Mouse (Mus musculus) embryonic facial prominence, embryonic 12.5 days (tissue): ENCODE data around the gene 9530003J23Rik. TPM values are rescaled to one million over a fixed set of nuclear protein-coding genes. Genes with fewer than 3 reads are reported as not detected.
"Not testable (repeated sequence)": the region's sequence is repeated elsewhere in the genome, so short reads cannot be mapped to it uniquely, and the experiment has no call there.

Source experiments
- ATAC-seq: fragments of 200-750 bp; cut with Nextera tagmentation; 2 replicates; pipeline ENCODE4 v1.8.0; 2017; ENCODE audit not compliant: insufficient number of reproducible peaks, insufficient read depth, low FRiP score, low TSS enrichment
- H3K27ac ChIP-seq: fragments of 300-500 bp; sonication (generic); 2 replicates; pipeline ENCODE4 v1.5.1; 2016; ENCODE audit warnings: mild to moderate bottlenecking
- H3K27me3 ChIP-seq: fragments of 300-500 bp; sonication (generic); 2 replicates; pipeline ENCODE4 v1.6.1; 2016; ENCODE audit warnings: mild to moderate bottlenecking, moderate library complexity
- H3K36me3 ChIP-seq: fragments of 300-500 bp; sonication (generic); 2 replicates; pipeline ENCODE4 v1.6.1; 2016; ENCODE audit warnings: mild to moderate bottlenecking
- H3K4me1 ChIP-seq: fragments of 300-500 bp; sonication (generic); 2 replicates; pipeline ENCODE4 v1.6.1; 2016
- H3K4me2 ChIP-seq: fragments of 300-500 bp; sonication (generic); replicated peaks from 2 replicates; pipeline ENCODE4 v1.6.1; 2016; ENCODE audit warnings: mild to moderate bottlenecking, moderate library complexity
- H3K4me3 ChIP-seq: fragments of 300-500 bp; sonication (generic); 2 replicates; pipeline ENCODE4 v1.5.1; 2016; ENCODE audit warnings: mild to moderate bottlenecking
- H3K9ac ChIP-seq: fragments of 300-500 bp; sonication (generic); 2 replicates; pipeline ENCODE4 v1.6.1; 2016; ENCODE audit warnings: mild to moderate bottlenecking, moderate library complexity
- H3K9me3 ChIP-seq: fragments of 300-500 bp; sonication (generic); 2 replicates; pipeline ENCODE4 v1.6.1; 2016; ENCODE audit warnings: mild to moderate bottlenecking, moderate library complexity
- WGBS: fragments of 180-500 bp; shearing (Covaris S2); methylation state at CpG from one replicate; pipeline ENCODE4 v1.1.7; 2016; 5-methylcytosine and 5-hydroxymethylcytosine counted together
- polyA plus RNA-seq: library from polyadenylated mRNA; unstranded; fragments of >200 nt; fragmentation: Nextera tagmentation; extraction: Ambion mirVana; gene quantifications from 2 replicates; pipeline ENCODE4 v1.2.1, GENCODE M21; 2016

9530003J23Rik gene
- polyA plus RNA-seq: not detected in 2 replicates

GRCm38 (mm10) chr10:117238603-117239002 lies at the start of gene 9530003J23Rik:
9530003J23Rik (minus strand) TSS chr10:117238703.
- no peaks in the 10 kb centered on the region for H3K36me3 ChIP-seq
- H3K4me2 ChIP-seq: no peak within 1 kb of the TSS
- H3K4me1 ChIP-seq: no peaks in the 10 kb centered on the region
- no peak within 1 kb of the TSS for H3K27ac ChIP-seq
- WGBS: 88% methylated on average over 12 of the region's 12 CpGs
- no peaks in the 10 kb centered on the region for H3K9me3 ChIP-seq
- ATAC-seq: no peak
- H3K9ac ChIP-seq: no peak within 1 kb of the TSS
- no peak within 1 kb of the TSS for H3K4me3 ChIP-seq
- no peaks in the 10 kb centered on the region for H3K27me3 ChIP-seq

- no peak overlapping the region for H3K27ac ChIP-seq
- no peaks in the 10 kb centered on the region; the same call in 1 of the 2 replicates for H3K27me3 ChIP-seq
- no peak for ATAC-seq
- no peak overlapping the region for H3K4me3 ChIP-seq
- H3K9me3 ChIP-seq: no peaks in the 10 kb centered on the region
- no peak overlapping the region for H3K4me2 ChIP-seq
- WGBS: 87% methylated on average over 3 of the region's 3 CpGs
- no peaks in the 10 kb centered on the region for H3K36me3 ChIP-seq
- no peaks in the 10 kb centered on the region for H3K4me1 ChIP-seq
- H3K9ac ChIP-seq: no peak overlapping the region
Observed at GRCm38 (mm10) chr10:117287226-117287850, 48.8 kb upstream of the 9530003J23Rik start.

GRCm38 (mm10) chr10:117286366-117286970 lies 48.0 kb upstream of the 9530003J23Rik start:
- Histone ChIP-seq H3K4me1 (no peaks in the 10 kb centered on the region), H3K27me3 (no peaks in the 10 kb centered on the region; the same call in 1 of the 2 replicates), H3K9ac (no peak overlapping the region), H3K4me3 (no peak overlapping the region), H3K4me2 (no peak overlapping the region), H3K36me3 (no peaks in the 10 kb centered on the region), H3K27ac (no peak overlapping the region), H3K9me3 (no peaks in the 10 kb centered on the region)
- WGBS: 89% methylated on average over 6 of the region's 6 CpGs
- ATAC-seq: no peak

DNA sequence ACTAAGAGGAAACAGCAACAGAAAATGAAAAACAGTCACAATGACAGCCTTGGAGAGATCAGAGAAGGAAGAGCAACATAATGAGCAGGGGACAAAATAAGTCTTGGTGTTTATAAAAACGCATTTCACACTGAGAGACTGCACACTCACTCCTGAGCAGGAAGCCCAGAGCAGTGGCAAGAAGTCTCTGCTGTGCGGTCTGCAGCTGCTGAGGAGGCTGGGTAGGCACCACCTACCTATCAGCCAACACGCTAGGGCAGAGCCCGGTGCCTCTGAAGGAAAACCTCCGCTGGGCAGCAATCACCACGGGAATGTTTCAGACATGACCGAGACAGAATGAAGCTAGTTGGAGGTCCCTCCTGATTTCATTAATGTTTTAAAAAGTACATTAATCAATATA lies 47.1 kb upstream of the 9530003J23Rik start:
- not testable (repeated sequence) for H3K27ac ChIP-seq, H3K27me3 ChIP-seq, H3K36me3 ChIP-seq, H3K9ac ChIP-seq, H3K4me1 ChIP-seq, H3K4me2 ChIP-seq, H3K9me3 ChIP-seq, ATAC-seq, H3K4me3 ChIP-seq
- 79% methylated on average over 4 of the region's 7 CpGs for WGBS

DNA sequence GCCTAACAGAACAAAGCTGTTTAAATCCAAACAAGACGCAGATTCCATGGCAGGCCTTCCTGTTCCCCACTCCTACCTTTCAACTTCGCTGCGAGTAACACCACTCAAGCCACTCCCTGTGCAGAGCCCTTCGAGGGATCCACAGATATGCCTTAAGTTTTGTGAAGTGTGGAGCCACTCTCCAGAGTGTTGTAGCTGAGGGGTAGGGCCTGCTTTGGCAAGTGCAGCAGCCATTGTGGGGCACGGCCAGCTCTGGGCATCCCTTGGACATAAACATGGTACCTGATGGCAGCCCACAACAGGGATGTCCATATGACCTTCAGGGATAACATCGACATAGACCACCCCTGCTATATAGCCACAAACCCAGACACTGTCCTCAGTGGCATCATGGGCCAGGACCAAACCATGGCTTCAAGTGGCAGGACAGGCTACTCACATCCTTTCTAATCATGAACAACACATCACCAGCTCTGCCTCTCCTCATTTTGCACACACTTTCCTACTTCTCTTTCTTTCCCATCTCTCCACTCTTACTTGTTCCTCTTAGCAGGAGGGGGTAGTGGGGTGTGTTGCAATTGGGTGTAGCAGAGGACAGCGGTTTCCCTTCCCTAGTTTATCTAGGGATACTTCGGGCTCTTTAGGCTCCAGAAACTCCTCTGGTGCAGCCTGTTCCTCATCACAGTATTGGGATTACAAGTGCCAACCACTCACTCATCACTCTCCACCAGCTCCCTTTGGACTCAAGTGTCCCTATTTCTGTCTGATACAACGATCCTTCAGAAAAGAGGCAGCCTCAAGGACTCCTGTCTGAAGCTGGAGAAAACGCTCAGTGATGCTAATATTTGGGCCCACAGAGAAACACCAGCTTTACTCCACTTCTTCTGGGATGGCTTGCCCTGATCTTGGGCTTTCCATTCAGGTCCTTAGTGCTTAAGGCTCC lies 46.3 kb upstream of the 9530003J23Rik start:
- WGBS: 84% methylated on average over 10 of the region's 10 CpGs
- H3K9ac ChIP-seq: no peak overlapping the region

GRCm38 (mm10) chr10:117283871-117284577 lies 45.5 kb upstream of the 9530003J23Rik start:
- no peak overlapping the region for H3K27ac ChIP-seq
- no peak for ATAC-seq
- no peak overlapping the region for H3K4me2 ChIP-seq
- 81% methylated on average over 7 of the region's 7 CpGs for WGBS
- no peak overlapping the region for H3K9ac ChIP-seq
- no peak overlapping the region for H3K4me3 ChIP-seq
- H3K9me3 ChIP-seq: no peaks in the 10 kb centered on the region
- H3K27me3 ChIP-seq: no peaks in the 10 kb centered on the region; the same call in 1 of the 2 replicates
- H3K4me1 ChIP-seq: no peaks in the 10 kb centered on the region
- H3K36me3 ChIP-seq: no peaks in the 10 kb centered on the region

More for the DNA sequence above, 46.3 kb upstream of the 9530003J23Rik start:
- no peaks in the 10 kb centered on the region; the same call in 1 of the 2 replicates for H3K27me3 ChIP-seq
- H3K27ac ChIP-seq: no peak overlapping the region
- H3K4me1 ChIP-seq: no peaks in the 10 kb centered on the region
- no peaks in the 10 kb centered on the region for H3K36me3 ChIP-seq
- no peak overlapping the region for H3K4me2 ChIP-seq
- no peaks in the 10 kb centered on the region for H3K9me3 ChIP-seq
- ATAC-seq: no peak
- no peak overlapping the region for H3K4me3 ChIP-seq

GRCm38 (mm10) chr10:117283196-117283595 lies 44.7 kb upstream of the 9530003J23Rik start:
- H3K27me3 ChIP-seq, H3K36me3 ChIP-seq, H3K4me1 ChIP-seq, H3K27ac ChIP-seq, H3K9me3 ChIP-seq, H3K4me3 ChIP-seq, H3K9ac ChIP-seq, ATAC-seq, H3K4me2 ChIP-seq: not testable (repeated sequence)
- WGBS: 83% methylated on average over 4 of the region's 4 CpGs

DNA sequence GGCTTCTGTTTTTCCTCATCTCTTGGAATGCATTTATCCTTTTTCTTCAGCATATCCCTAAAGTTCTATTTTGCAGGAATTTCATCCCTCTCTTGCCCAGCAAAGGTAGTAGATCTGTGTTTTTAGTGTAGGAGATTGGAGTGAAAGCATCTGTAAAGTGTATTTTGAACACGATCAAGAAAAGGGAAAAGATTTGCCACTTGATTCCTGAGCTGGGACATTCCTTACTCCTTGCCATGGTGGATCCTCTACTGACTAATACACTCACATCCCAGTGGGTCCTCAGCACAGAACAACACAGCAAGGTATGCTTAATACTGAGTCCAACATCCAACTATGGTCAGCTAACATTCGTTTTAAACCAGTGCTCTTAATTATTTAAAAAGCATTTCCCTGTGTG lies 44.0 kb upstream of the 9530003J23Rik start:
- H3K27me3 ChIP-seq: no peaks in the 10 kb centered on the region; the same call in 1 of the 2 replicates
- no peak for ATAC-seq
- 79% methylated on average over 2 of the region's 2 CpGs for WGBS
- H3K36me3 ChIP-seq: no peaks in the 10 kb centered on the region
- no peaks in the 10 kb centered on the region for H3K4me1 ChIP-seq
- H3K4me3 ChIP-seq: no peak overlapping the region
- H3K9ac ChIP-seq: no peak overlapping the region
- H3K9me3 ChIP-seq: no peaks in the 10 kb centered on the region
- no peak overlapping the region for H3K4me2 ChIP-seq
- H3K27ac ChIP-seq: no peak overlapping the region

DNA sequence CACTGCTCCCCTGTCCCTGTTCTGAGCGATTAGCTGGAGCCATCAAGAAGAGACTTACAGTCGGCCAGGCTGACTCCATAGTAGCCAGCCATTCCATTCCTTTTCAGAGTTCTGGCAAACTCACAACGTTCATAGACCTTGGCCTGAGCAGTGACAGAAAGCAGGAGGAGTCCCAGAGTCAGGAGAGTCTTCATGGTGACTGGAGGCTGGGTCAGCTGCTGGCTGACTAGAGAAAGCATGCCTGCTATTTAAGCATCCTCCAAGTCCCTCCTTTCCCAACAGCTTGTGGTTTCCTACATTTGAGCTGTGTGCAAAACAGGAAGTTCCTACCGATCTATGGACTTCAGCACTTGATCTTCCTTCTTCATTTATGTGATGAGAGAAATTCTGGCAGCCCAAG lies 43.5 kb upstream of the 9530003J23Rik start, which contains the start of gene Lyz2:
Gene Lyz2 (minus strand): TSS at position 273 of the 400 bp plus-strand sequence.
- ATAC-seq: no peak
- WGBS: 62% methylated on average over 4 of the region's 4 CpGs
- Histone ChIP-seq H3K27me3 (no peaks in the 10 kb centered on the region; the same call in 1 of the 2 replicates), H3K9ac (no peak within 1 kb of the TSS), H3K36me3 (no peaks in the 10 kb centered on the region), H3K4me2 (no peak within 1 kb of the TSS), H3K4me1 (no peaks in the 10 kb centered on the region), H3K9me3 (no peaks in the 10 kb centered on the region), H3K4me3 (no peak within 1 kb of the TSS), H3K27ac (no peak within 1 kb of the TSS)

DNA sequence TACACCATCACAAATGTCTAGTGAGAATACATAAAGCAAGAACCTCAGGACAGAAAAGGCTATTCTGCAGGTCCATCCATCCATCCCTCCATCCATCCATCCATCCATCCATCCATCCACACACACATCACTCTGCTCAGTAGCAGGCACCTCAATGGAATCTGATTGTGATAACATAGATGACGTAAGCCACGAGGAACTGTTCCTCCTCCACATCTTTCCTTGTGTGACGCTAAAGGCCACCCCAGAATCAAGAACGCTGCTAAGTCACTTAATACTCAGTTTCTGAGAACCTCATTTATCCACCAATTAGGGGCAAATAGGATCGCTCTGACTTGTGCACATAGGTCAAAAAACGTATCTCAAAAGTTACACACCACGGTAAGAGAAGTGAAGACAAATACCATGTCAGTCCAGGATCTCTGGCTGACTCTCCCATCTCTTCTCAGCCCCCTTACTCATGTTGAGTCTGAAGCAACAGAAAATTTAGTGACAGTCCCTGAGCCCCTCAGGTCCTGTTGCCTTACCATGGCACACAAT lies 42.9 kb upstream of the 9530003J23Rik start:
- no peaks in the 10 kb centered on the region for H3K4me1 ChIP-seq
- WGBS: 83% methylated on average over 7 of the region's 7 CpGs
- no peak overlapping the region for H3K4me3 ChIP-seq
- ATAC-seq: no peak
- no peak overlapping the region for H3K9ac ChIP-seq
- no peak overlapping the region for H3K27ac ChIP-seq
- H3K9me3 ChIP-seq: no peaks in the 10 kb centered on the region
- H3K27me3 ChIP-seq: no peaks in the 10 kb centered on the region; the same call in 1 of the 2 replicates
- no peak overlapping the region for H3K4me2 ChIP-seq
- H3K36me3 ChIP-seq: no peaks in the 10 kb centered on the region

- H3K36me3 ChIP-seq: no peaks in the 10 kb centered on the region
- WGBS: 50% methylated on average over 1 of the region's 1 CpGs
- no peak overlapping the region for H3K4me3 ChIP-seq
- H3K9me3 ChIP-seq: no peaks in the 10 kb centered on the region
- ATAC-seq: no peak
- no peaks in the 10 kb centered on the region for H3K4me1 ChIP-seq
- H3K27ac ChIP-seq: no peak overlapping the region
- H3K27me3 ChIP-seq: no peaks in the 10 kb centered on the region; the same call in 1 of the 2 replicates
- H3K9ac ChIP-seq: no peak overlapping the region
- no peak overlapping the region for H3K4me2 ChIP-seq
Observed at GRCm38 (mm10) chr10:117280000-117280399, 41.5 kb upstream of the 9530003J23Rik start.
